Mouse (Mus musculus) ES-E14 (cell line): ENCODE measurements around the gene Rnf220. TPM values are rescaled to one million over a fixed set of nuclear protein-coding genes. Genes with fewer than 3 reads are reported as not detected.

Experiments
- DNase-seq: peaks from one replicate; pipeline ENCODE4 v3.0.0-alpha.2; 2013; ENCODE audit warnings: low read depth, low spot score
- H3K27ac ChIP-seq: 2 replicates; pipeline ENCODE4 v1.5.1; 2012; ENCODE audit warnings: low read depth, mild to moderate bottlenecking, low read length, moderate library complexity, mixed read lengths; ENCODE audit not compliant: poor library complexity, insufficient read depth, severe bottlenecking
- H3K36me3 ChIP-seq: 2 replicates; pipeline ENCODE4 v1.6.1; 2012; ENCODE audit warnings: mild to moderate bottlenecking, low read length, moderate library complexity, mixed read lengths; ENCODE audit not compliant: control insufficient read depth, poor library complexity, insufficient read depth, severe bottlenecking
- H3K4me1 ChIP-seq, 2 experiments: fragments of 150-350 bp in 1 of 2; sonication (generic) in 1 of 2; 2 replicates each; pipeline ENCODE4 v1.6.1; 2012; ENCODE audit warnings: low read length in 2 of 2, mild to moderate bottlenecking in 1 of 2, mixed read lengths in 1 of 2; ENCODE audit not compliant: control insufficient read depth in 2 of 2, insufficient read depth in 2 of 2, poor library complexity in 1 of 2
- H3K4me3 ChIP-seq, 2 experiments: fragments of 150-350 bp in 1 of 2; sonication (generic) in 1 of 2; 2 replicates each; pipeline ENCODE4 v1.5.1; 2012; ENCODE audit warnings: low read length in 2 of 2, low read depth in 1 of 2, mild to moderate bottlenecking in 1 of 2, mixed read lengths in 1 of 2; ENCODE audit not compliant: insufficient read depth in 1 of 2, poor library complexity in 1 of 2, severe bottlenecking in 1 of 2
- H3K9ac ChIP-seq: 2 replicates; pipeline ENCODE4 v1.6.1; 2012; ENCODE audit warnings: low read depth, mild to moderate bottlenecking, low read length, mixed read lengths; ENCODE audit not compliant: poor library complexity, insufficient read depth, severe bottlenecking
- H3K9me3 ChIP-seq: fragments of 150-350 bp; sonication (generic); 2 replicates; pipeline ENCODE4 v1.6.1; 2012; ENCODE audit warnings: low read depth, mild to moderate bottlenecking, low read length; ENCODE audit not compliant: control insufficient read depth, insufficient read depth
- CHD2 ChIP-seq: IDR thresholded peaks from 2 replicates; pipeline ENCODE4 v1.6.1; 2014; ENCODE audit warnings: mild to moderate bottlenecking, low read depth, low read length, inconsistent platforms
- HCFC1 ChIP-seq: IDR thresholded peaks from 2 replicates; pipeline ENCODE4 v1.6.1; 2012; ENCODE audit warnings: low read length, inconsistent platforms, borderline replicate concordance; ENCODE audit not compliant: insufficient read depth
- MAFK ChIP-seq: IDR thresholded peaks from 2 replicates; pipeline ENCODE4 v1.6.1; 2014; ENCODE audit warnings: mild to moderate bottlenecking, low read depth, low read length, inconsistent platforms; ENCODE audit not compliant: insufficient read depth
- ZC3H11A ChIP-seq: IDR thresholded peaks from 2 replicates; pipeline ENCODE4 v1.6.1; 2012; ENCODE audit warnings: low read depth, mild to moderate bottlenecking, inconsistent platforms, low read length, borderline replicate concordance
- ZNF384 ChIP-seq: IDR thresholded peaks from 2 replicates; pipeline ENCODE4 v1.6.1; 2012; ENCODE audit warnings: low read depth, low read length, inconsistent platforms
- in situ Hi-C, 2 experiments: fragments of 600-800 bp; cut with MboI; formaldehyde crosslinking; loops; one replicate each; pipeline ENCODE4 v1.15.1; 2025; ENCODE audit warnings: low sequenced_read_pairs in 2 of 2, inconsistent platforms in 1 of 2; ENCODE audit not compliant: unreplicated experiment in 2 of 2
- total RNA-seq: library from RNA; depleted of rRNA; stranded (reverse); fragments of 300-350 nt; gene quantifications from 2 replicates; pipeline ENCODE4 v1.2.3, GENCODE M21; 2012

Rnf220 gene
- total RNA-seq, 1 experiment, result 130 TPM

- H3K9ac ChIP-seq, result no peak overlapping the region
- TF ChIP-seq CHD2, result no peak
- no peak for TF ChIP-seq ZNF384
- TF ChIP-seq ZC3H11A, result no peak
- TF ChIP-seq MAFK, result no peak
- TF ChIP-seq HCFC1, result no peak
- no peaks in the 10 kb centered on the region for H3K9me3 ChIP-seq
- no peak overlapping the region for H3K27ac ChIP-seq
- peaks cover 3% of the 10 kb centered on the region; the same call in 1 of the 2 replicates for H3K36me3 ChIP-seq
- no peak overlapping the region for H3K4me3 ChIP-seq
- no peaks in the 10 kb centered on the region for H3K4me1 ChIP-seq
- in situ Hi-C loops, result no loop called here
- no peak for DNase-seq
Measured at GRCm38 (mm10) chr4:117491840-117492239, 5.0 kb downstream of the Rnf220 start.

GRCm38 (mm10) chr4:117489975-117490374 is 6.9 kb downstream of the Rnf220 start:
- in situ Hi-C loops, result no loop called here
- TF ChIP-seq CHD2, result no peak
- no peak for DNase-seq
- Histone ChIP-seq H3K27ac (no peak overlapping the region), H3K4me3 (no peak overlapping the region), H3K4me1 (peaks cover 0 to 7% of the 10 kb centered on the region in 2 experiments; a peak in 1 of 4 replicates), H3K9ac (no peak overlapping the region), H3K36me3 (peaks cover 3% of the 10 kb centered on the region; the same call in 1 of the 2 replicates), H3K9me3 (no peaks in the 10 kb centered on the region)

- peaks cover 0 to 8% of the 10 kb centered on the region in 2 experiments; a peak in 1 of 4 replicates for H3K4me1 ChIP-seq
- in situ Hi-C loops, result no loop called here
- no peak for TF ChIP-seq ZC3H11A
- no peak for TF ChIP-seq HCFC1
- TF ChIP-seq MAFK, result no peak
- TF ChIP-seq CHD2, result no peak
- TF ChIP-seq ZNF384, result no peak
- H3K27ac ChIP-seq, result no peak overlapping the region
- no peak overlapping the region for H3K4me3 ChIP-seq
- H3K9ac ChIP-seq, result no peak overlapping the region
- H3K9me3 ChIP-seq, result no peaks in the 10 kb centered on the region
- DNase-seq, result no peak
- H3K36me3 ChIP-seq, result peaks cover 3% of the 10 kb centered on the region; the same call in 1 of the 2 replicates
Measured at GRCm38 (mm10) chr4:117489566-117489965, 7.3 kb downstream of the Rnf220 start.

- H3K36me3 ChIP-seq, result peaks cover 3% of the 10 kb centered on the region; the same call in 1 of the 2 replicates
- H3K4me3 ChIP-seq, result no peak overlapping the region
- TF ChIP-seq ZC3H11A (no peak), HCFC1 (no peak), MAFK (no peak), CHD2 (no peak), ZNF384 (no peak)
- H3K9ac ChIP-seq, result no peak overlapping the region
- no peak for DNase-seq
- no peak overlapping the region for H3K27ac ChIP-seq
- in situ Hi-C loops, result no loop called here
- H3K4me1 ChIP-seq, result peaks cover 4 to 8% of the 10 kb centered on the region in 2 experiments; a peak in 3 of 4 replicates
- H3K9me3 ChIP-seq, result no peaks in the 10 kb centered on the region
Measured at GRCm38 (mm10) chr4:117487471-117487870, 9.4 kb downstream of the Rnf220 start.

GRCm38 (mm10) chr4:117486188-117486587 is 10.7 kb downstream of the Rnf220 start:
- no peak for TF ChIP-seq ZC3H11A
- no peak for TF ChIP-seq MAFK
- no peak for TF ChIP-seq CHD2
- TF ChIP-seq HCFC1, result no peak
- TF ChIP-seq ZNF384, result no peak
- no peak for DNase-seq
- Histone ChIP-seq H3K4me1 (peaks cover 4 to 14% of the 10 kb centered on the region in 2 experiments; a peak in 3 of 4 replicates), H3K9ac (no peak overlapping the region), H3K27ac (no peak overlapping the region), H3K4me3 (no peak overlapping the region), H3K9me3 (no peaks in the 10 kb centered on the region), H3K36me3 (peaks cover 3% of the 10 kb centered on the region; the same call in 1 of the 2 replicates)
- in situ Hi-C loops, result no loop called here
